8 mouse cellular contexts compared by ENCODE assay signal in genomic region chr1:193673236-193673830, GRCm38 (mm10).
DNase-seq lines count a peak whose midpoint lies in the region; ATAC-seq and TF ChIP-seq lines count a peak whose summit lies in the region.

No protein-coding gene starts in this region.

- no peak for ATAC-seq in CD4-positive, CD25-positive, alpha-beta regulatory T cell, adult 4 months
- peak; percentile 11; the same call in 1 of the 2 replicates for ATAC-seq in forebrain, embryonic 13.5 days
- peak; percentile 59; the same call in 1 of the 2 replicates for ATAC-seq in kidney, embryonic 14.5 days (ENCODE audit: low FRiP score, low TSS enrichment)
- no peak for ATAC-seq in lung, postnatal 0 days

- no peaks in the 10 kb centered on the region for H3K36me3 ChIP-seq in forebrain, embryonic 13.5 days (ENCODE audit: poor library complexity, severe bottlenecking)
- H3K36me3 ChIP-seq in kidney, embryonic 14.5 days (ENCODE audit: control insufficient read depth, insufficient read depth, low read length): no peaks in the 10 kb centered on the region
- no peaks in the 10 kb centered on the region for H3K36me3 ChIP-seq in lung, postnatal 0 days (ENCODE audit: insufficient read depth, low read length)

- TF ChIP-seq CTCF in lung, postnatal 0 days (IDR thresholded peaks at IDR 0.05): peak; percentile 61

- peaks cover 31% of the 10 kb centered on the region for H3K4me1 ChIP-seq in forebrain, embryonic 13.5 days
- H3K4me1 ChIP-seq in kidney, embryonic 14.5 days (ENCODE audit: control insufficient read depth, insufficient read depth, low read length): 0 out of 2 replicates have a peak, but pooled peaks cover 5% of the 10 kb centered on the region
- H3K4me1 ChIP-seq in lung, postnatal 0 days (ENCODE audit: insufficient read depth, low read depth, low read length): no peaks in the 10 kb centered on the region

- peak; percentile 2 for DNase-seq in CD4-positive, CD25-positive, alpha-beta regulatory T cell, adult 2 months (ENCODE audit: low read depth, low spot score)
- peak; percentile 5 for DNase-seq in urinary bladder, postnatal 25 days (ENCODE audit: low spot score)
- no peak for DNase-seq in urinary bladder, postnatal 10 days (ENCODE audit: low spot score)
- peak; percentile 46 for DNase-seq in lung, postnatal 0 days (ENCODE audit: low spot score)
- DNase-seq in thymus, postnatal 0 days (ENCODE audit: low spot score): peak; percentile 3

- peak overlapping the region; percentile 65 for H3K27ac ChIP-seq in forebrain, embryonic 13.5 days
- no peak overlapping the region for H3K27ac ChIP-seq in kidney, embryonic 14.5 days (ENCODE audit: low read depth, low read length)
- no peak overlapping the region for H3K27ac ChIP-seq in lung, postnatal 0 days (ENCODE audit: low read length)

- no peak overlapping the region for H3K9ac ChIP-seq in forebrain, embryonic 13.5 days
- H3K9ac ChIP-seq in kidney, embryonic 14.5 days (ENCODE audit: low read depth, low read length): no peak overlapping the region
- no peak overlapping the region for H3K9ac ChIP-seq in lung, postnatal 0 days (replicated peaks; ENCODE audit: low read depth)

- H3K4me2 ChIP-seq in forebrain, embryonic 13.5 days: no peak overlapping the region
- H3K4me2 ChIP-seq in kidney, embryonic 14.5 days (replicated peaks; ENCODE audit: low read depth, low read length): no peak overlapping the region
- H3K4me2 ChIP-seq in lung, postnatal 0 days (replicated peaks; ENCODE audit: low read depth, low read length): no peak overlapping the region

- peaks cover 10% of the 10 kb centered on the region for H3K9me3 ChIP-seq in forebrain, embryonic 13.5 days (replicated peaks)
- no peaks in the 10 kb centered on the region for H3K9me3 ChIP-seq in kidney, embryonic 14.5 days (ENCODE audit: control insufficient read depth, low read length)
- H3K9me3 ChIP-seq in lung, postnatal 0 days (ENCODE audit: low read length): no peaks in the 10 kb centered on the region

- TF ChIP-seq EP300 in lung, postnatal 0 days (IDR thresholded peaks at IDR 0.05): no peak

- 36% methylated on average over 3 of the region's 3 CpGs for WGBS in forebrain, embryonic 13.5 days
- WGBS in kidney, embryonic 14.5 days: 40% methylated on average over 3 of the region's 3 CpGs
- 25% methylated on average over 3 of the region's 3 CpGs for WGBS in lung, postnatal 0 days

- H3K4me3 ChIP-seq in forebrain, embryonic 13.5 days: no peak overlapping the region
- no peak overlapping the region for H3K4me3 ChIP-seq in kidney, embryonic 14.5 days (ENCODE audit: low read length)
- no peak overlapping the region for H3K4me3 ChIP-seq in lung, postnatal 0 days (ENCODE audit: low read depth, low read length)

- H3K27me3 ChIP-seq in forebrain, embryonic 13.5 days: no peaks in the 10 kb centered on the region
- no peaks in the 10 kb centered on the region for H3K27me3 ChIP-seq in kidney, embryonic 14.5 days (ENCODE audit: control insufficient read depth, insufficient read depth, low read length)
- H3K27me3 ChIP-seq in lung, postnatal 0 days (replicated peaks; ENCODE audit: insufficient read depth, low read length): no peaks in the 10 kb centered on the region

Comparison
In these comparisons a context has a peak if more than half of its experiments do, and no peak if none do; other contexts are left out.
1. ATAC-seq: peak in forebrain, embryonic 13.5 days (single experiment) and kidney, embryonic 14.5 days (single experiment); none in CD4-positive, CD25-positive, alpha-beta regulatory T cell, adult 4 months (single experiment) and lung, postnatal 0 days (single experiment).